Mouse (Mus musculus) gastrocnemius, postnatal 10 days (tissue): ENCODE data around the gene Rps28. TPM values are rescaled to one million over a fixed set of nuclear protein-coding genes. Genes with fewer than 3 reads are reported as not detected.

Experiments
- DNase-seq: peaks from one replicate; pipeline ENCODE4 v3.0.0; 2021; ENCODE audit warnings: mixed read lengths
- total RNA-seq, 2 experiments: library from RNA; stranded (reverse); gene quantifications; 2 replicates each; pipeline ENCODE4 v1.2.3; 2021

The Rps28 gene
- total RNA-seq, 2 experiments from 2014 or later: 1,176 to 1,238 TPM

GRCm38 (mm10) chr17:33773871-33774572, 50.3 kb downstream of the Rps28 start:
- DNase-seq: no peak

GRCm38 (mm10) chr17:33773426-33773825, 50.9 kb downstream of the Rps28 start:
- DNase-seq: no peak

GRCm38 (mm10) chr17:33771617-33772016, 52.7 kb downstream of the Rps28 start:
- no peak for DNase-seq

Other genes with a start within 250 kb of the Rps28 start
- gene Zfp414, start 195.5 kb downstream of the Rps28 start, total RNA-seq: 10 to 100 TPM; 18.1 to 21.5 TPM
- under 1 TPM; 0.40 to 0.54 TPM for gene Pram1, start 186.5 kb downstream of the Rps28 start, total RNA-seq
- gene Hnrnpm, start 137.7 kb downstream of the Rps28 start, total RNA-seq: 100 to 1,000 TPM in 1 of 2 experiments, 10 to 100 TPM in 1; 85.1 to 108 TPM
- gene March2, start 105.9 kb downstream of the Rps28 start, total RNA-seq: 10 to 100 TPM; 73.2 to 77.9 TPM
- 100 to 1,000 TPM; 166 to 186 TPM for gene Rab11b, start 64.0 kb downstream of the Rps28 start, total RNA-seq
- 10 to 100 TPM; 22.7 to 36.0 TPM for gene Angptl4, start 42.7 kb downstream of the Rps28 start, total RNA-seq
- 10 to 100 TPM; 27.6 to 33.3 TPM for gene Kank3, start 14.0 kb downstream of the Rps28 start, total RNA-seq
- 100 to 1,000 TPM; 322 to 360 TPM for gene Ndufa7, start within 50 bp of the Rps28 start, total RNA-seq
- gene Cd320, start 18.5 kb upstream of the Rps28 start, total RNA-seq: 10 to 100 TPM; 15.0 to 16.5 TPM
- gene Gm7029, start 49.3 kb upstream of the Rps28 start, total RNA-seq: not detected
- 10 to 100 TPM in 1 of 2 experiments, 1 to 10 TPM in 1; 8.0 to 10.6 TPM for gene Kifc1, start 66.1 kb upstream of the Rps28 start, total RNA-seq
- gene Platr17, start 80.6 kb upstream of the Rps28 start, total RNA-seq: not detected
- 10 to 100 TPM; 12.1 to 13.5 TPM for gene Daxx, start 84.9 kb upstream of the Rps28 start, total RNA-seq
- 10 to 100 TPM; 40.7 to 41.3 TPM for gene Tapbp, start 91.3 kb upstream of the Rps28 start, total RNA-seq
- gene Zbtb22, start 91.3 kb upstream of the Rps28 start, total RNA-seq: 10 to 100 TPM; 18.9 to 21.9 TPM
- gene Rgl2, start 105.0 kb upstream of the Rps28 start, total RNA-seq: 10 to 100 TPM; 29.3 to 40.2 TPM
- gene Pfdn6, start 115.8 kb upstream of the Rps28 start, total RNA-seq: 10 to 100 TPM; 65.3 to 67.0 TPM
- 10 to 100 TPM; 15.7 TPM for gene Wdr46, start 116.1 kb upstream of the Rps28 start, total RNA-seq
- gene B3galt4, start 126.9 kb upstream of the Rps28 start, total RNA-seq: 1 to 10 TPM; 2.3 to 2.6 TPM
- gene Vps52, start 131.2 kb upstream of the Rps28 start, total RNA-seq: 10 to 100 TPM; 30.3 to 33.2 TPM
- gene Rps18, start 131.4 kb upstream of the Rps28 start, total RNA-seq: 100 to 1,000 TPM; 649 to 675 TPM
- gene H2-K1, start 175.8 kb upstream of the Rps28 start, total RNA-seq: 10 to 100 TPM; 38.9 to 46.7 TPM
- gene Ring1, start 200.1 kb upstream of the Rps28 start, total RNA-seq: 10 to 100 TPM; 13.4 to 18.0 TPM
- 10 to 100 TPM; 50.5 to 63.2 TPM for gene H2-Ke6, start 203.5 kb upstream of the Rps28 start, total RNA-seq
- gene Slc39a7, start 207.1 kb upstream of the Rps28 start, total RNA-seq: 10 to 100 TPM; 64.1 to 75.4 TPM
- 10 to 100 TPM; 40.7 to 43.1 TPM for gene Rxrb, start 207.2 kb upstream of the Rps28 start, total RNA-seq
- 100 to 1,000 TPM in 1 of 2 experiments, 10 to 100 TPM in 1; 72.0 to 106 TPM for gene Col11a2, start 214.9 kb upstream of the Rps28 start, total RNA-seq